Mouse (Mus musculus) brain, adult 2 months (tissue): ENCODE results near the gene Cldn15.
A peak's percentile ranks its signal among the peaks of the same experiment; 100 is the strongest.

Experiments used
- DNase-seq: peaks from one replicate; pipeline ENCODE4 v3.0.0; 2011; ENCODE audit warnings: low read depth, low spot score

Gene Cldn15

GRCm38 (mm10) chr5:136982338-136982930 lies 16.0 kb downstream of the Cldn15 start:
- peak; percentile 63 for DNase-seq

- DNase-seq = no peak
Observed at GRCm38 (mm10) chr5:136984828-136985227, 18.4 kb downstream of the Cldn15 start.

GRCm38 (mm10) chr5:136986695-136987137 lies 20.3 kb downstream of the Cldn15 start, which contains the start of gene Plod3:
Plod3 (plus strand) TSS chr5:136987019.
- DNase-seq = peak; percentile 100

GRCm38 (mm10) chr5:136987138-136987933 lies 20.9 kb downstream of the Cldn15 start:
- peak; percentile 81 for DNase-seq

GRCm38 (mm10) chr5:136987934-136988271 lies 21.5 kb downstream of the Cldn15 start, which contains the start of gene Znhit1:
Znhit1 (minus strand) TSS chr5:136988021.
- DNase-seq = peak; percentile 24

GRCm38 (mm10) chr5:136988420-136988819 lies 22.0 kb downstream of the Cldn15 start:
- peak; percentile 47 for DNase-seq

GRCm38 (mm10) chr5:136989801-136990200 lies 23.4 kb downstream of the Cldn15 start:
- no peak for DNase-seq

- DNase-seq = no peak
Observed at GRCm38 (mm10) chr5:136999449-136999848, 33.0 kb downstream of the Cldn15 start.

- DNase-seq = no peak
Observed at GRCm38 (mm10) chr5:137000612-137001011, 34.2 kb downstream of the Cldn15 start.

GRCm38 (mm10) chr5:137007276-137007675 lies 40.9 kb downstream of the Cldn15 start:
- DNase-seq = no peak

- DNase-seq = peak; percentile 85
Observed at GRCm38 (mm10) chr5:137009988-137010387, 43.6 kb downstream of the Cldn15 start.

GRCm38 (mm10) chr5:137012401-137012950 lies 46.1 kb downstream of the Cldn15 start:
- DNase-seq = peak; percentile 36

- DNase-seq = peak; percentile 31
Observed at GRCm38 (mm10) chr5:137015913-137016312, 49.5 kb downstream of the Cldn15 start.

- peak; percentile 51 for DNase-seq
Observed at GRCm38 (mm10) chr5:137024318-137024717, 57.9 kb downstream of the Cldn15 start.

GRCm38 (mm10) chr5:137025132-137025531 lies 58.7 kb downstream of the Cldn15 start:
- DNase-seq = peak; percentile 81
